Mouse (Mus musculus) lung, postnatal 10 days (tissue): ENCODE data around the gene Pax7.

Source experiments
- DNase-seq: peaks from one replicate; pipeline ENCODE4 v3.0.0; 2021

Pax7 gene

GRCm38 (mm10) chr4:139810762-139811438 is 22.4 kb downstream of the Pax7 start:
- DNase-seq: no peak

DNA sequence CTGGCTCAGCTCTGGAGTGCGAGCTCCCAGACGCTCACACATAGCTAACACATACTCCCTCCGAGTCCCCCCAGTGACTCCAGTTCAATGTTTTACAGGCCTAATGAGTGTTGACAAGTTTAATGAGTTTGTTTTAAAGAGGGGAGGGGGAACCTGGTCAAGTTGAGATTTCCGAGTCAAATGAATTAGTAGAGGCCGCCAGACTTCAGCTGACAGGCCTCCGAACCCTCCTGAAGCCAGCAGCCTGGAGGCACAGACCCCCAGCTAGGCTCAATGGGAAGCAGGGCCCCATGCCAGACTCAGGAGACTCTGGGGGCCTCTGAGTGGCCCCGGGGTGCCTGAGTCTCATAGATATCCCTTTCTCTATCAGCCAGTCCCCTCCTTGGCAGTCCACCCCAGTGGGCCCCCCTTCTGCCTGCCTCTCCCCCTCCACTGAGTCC is 23.9 kb downstream of the Pax7 start:
- no peak for DNase-seq

DNA sequence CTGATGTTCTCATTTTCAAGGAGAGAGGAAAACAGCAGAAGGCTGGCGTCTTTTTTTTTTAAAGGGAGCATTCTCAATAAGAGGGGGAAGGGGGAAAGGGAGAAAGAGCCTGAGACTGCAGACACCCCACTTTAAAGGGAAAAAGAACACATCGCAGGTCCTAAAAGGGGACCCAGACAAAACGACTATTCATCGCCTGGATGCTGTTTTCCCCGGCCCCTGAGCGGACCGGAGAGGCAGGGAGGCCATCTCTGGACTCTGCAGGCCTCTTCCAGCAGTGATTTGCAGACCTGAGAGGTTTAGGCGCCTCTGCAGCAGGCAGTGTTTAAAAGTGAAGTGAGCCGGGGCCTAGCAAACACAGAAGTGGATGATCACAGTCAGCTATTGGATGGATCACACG is 25.5 kb downstream of the Pax7 start:
- DNase-seq: no peak

GRCm38 (mm10) chr4:139807191-139807808 is 26.0 kb downstream of the Pax7 start:
- DNase-seq: no peak

GRCm38 (mm10) chr4:139804896-139805295 is 28.4 kb downstream of the Pax7 start:
- no peak for DNase-seq

GRCm38 (mm10) chr4:139803981-139804380 is 29.3 kb downstream of the Pax7 start:
- no peak for DNase-seq

GRCm38 (mm10) chr4:139799436-139800100 is 33.8 kb downstream of the Pax7 start:
- peak; percentile 26 for DNase-seq

DNA sequence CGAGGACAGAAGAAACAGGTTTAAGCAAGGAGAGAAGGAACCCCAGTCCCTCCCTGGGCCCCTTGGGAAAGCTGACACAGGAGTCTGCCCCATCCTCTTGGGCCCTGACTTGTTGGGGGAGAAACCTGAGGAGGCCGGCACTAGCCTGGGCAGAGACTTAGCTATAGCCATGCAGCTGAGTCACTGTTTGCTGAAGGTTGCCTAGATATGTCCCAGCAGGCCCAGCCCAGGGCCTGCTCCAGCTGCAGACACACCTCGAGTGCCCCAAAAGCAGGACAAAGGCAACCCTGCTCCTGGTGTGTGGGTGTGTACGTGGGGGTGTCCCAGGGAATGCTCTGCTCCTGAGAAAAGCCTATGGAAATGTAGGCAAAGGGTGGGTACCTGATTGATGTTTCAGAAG is 36.0 kb downstream of the Pax7 start:
- no peak for DNase-seq

DNA sequence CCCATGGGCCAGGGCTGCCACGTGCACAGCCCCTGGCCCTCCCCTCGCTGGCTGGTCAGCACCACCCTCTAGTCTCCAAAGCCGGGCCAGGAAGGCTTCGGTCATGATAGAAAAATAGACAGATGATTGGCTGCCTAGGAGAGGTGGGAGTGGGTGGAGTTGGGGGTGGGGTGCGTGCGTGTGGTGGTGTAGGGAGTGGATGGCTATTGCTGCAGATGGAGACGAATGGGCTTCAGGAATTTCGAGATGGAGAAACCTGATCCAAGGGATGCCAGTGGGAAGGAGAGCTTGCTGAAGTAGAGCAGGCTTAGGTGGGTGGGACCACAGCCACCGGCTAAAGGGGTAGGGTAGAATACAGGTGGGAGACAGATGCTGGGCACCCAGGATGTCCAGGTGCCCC is 37.2 kb downstream of the Pax7 start:
- no peak for DNase-seq

- no peak for DNase-seq
These were observed 42.2 kb downstream of the Pax7 start for GRCm38 (mm10) chr4:139791168-139791567.

DNA sequence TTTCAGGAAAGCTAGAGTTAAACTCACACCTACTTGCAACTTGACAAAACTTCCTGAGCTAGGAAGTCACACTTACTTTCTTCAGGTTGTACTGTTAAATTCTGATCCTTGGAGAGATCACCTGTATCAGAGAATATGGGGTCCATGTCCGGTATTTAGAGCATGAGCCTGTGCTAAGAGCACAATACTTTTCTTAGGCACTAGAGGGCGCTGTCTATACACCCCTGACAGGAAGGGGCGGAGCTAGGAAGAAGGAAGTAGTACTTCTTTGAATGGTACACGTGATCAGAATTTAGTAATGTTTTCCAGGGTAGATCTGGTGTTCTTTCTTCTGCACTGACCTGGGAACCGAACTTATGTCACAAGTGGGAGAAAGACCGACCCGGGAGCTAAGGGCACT is 43.6 kb downstream of the Pax7 start:
- no peak for DNase-seq

GRCm38 (mm10) chr4:139782926-139783467 is 50.3 kb downstream of the Pax7 start:
- no peak for DNase-seq

DNA sequence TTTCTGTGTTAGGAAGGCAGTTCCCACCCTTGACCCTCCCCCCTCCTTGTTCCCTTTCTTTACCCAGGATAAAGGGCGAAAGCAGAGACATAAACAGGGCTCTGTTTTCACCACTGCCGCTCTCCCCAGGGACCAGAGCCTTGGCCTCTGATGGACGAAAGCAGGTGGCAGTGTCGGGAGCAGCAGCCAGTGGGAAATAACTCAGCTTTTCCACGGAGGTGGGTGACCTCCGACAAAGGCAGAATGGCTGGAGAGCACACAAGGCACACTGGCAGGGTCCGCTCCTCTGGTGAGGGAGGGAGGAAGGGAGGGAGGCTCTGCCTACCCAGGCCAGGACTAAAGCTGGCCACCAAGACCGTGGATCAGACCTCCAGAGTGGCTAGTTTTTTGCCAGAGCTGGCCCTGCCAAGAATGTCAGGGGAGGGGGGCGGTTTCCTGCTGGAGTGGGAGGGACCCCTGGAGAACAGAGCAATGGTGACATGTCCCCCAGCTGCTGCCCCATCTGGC is 62.1 kb downstream of the Pax7 start:
- DNase-seq: peak; percentile 12

- DNase-seq: no peak
These were observed 65.5 kb downstream of the Pax7 start for GRCm38 (mm10) chr4:139767823-139768222.

- no peak for DNase-seq
These were observed 66.1 kb downstream of the Pax7 start for GRCm38 (mm10) chr4:139767115-139767718.

GRCm38 (mm10) chr4:139761911-139762310 is 71.4 kb downstream of the Pax7 start:
- DNase-seq: no peak

- no peak for DNase-seq
These were observed 72.6 kb downstream of the Pax7 start for GRCm38 (mm10) chr4:139760736-139761135.

DNA sequence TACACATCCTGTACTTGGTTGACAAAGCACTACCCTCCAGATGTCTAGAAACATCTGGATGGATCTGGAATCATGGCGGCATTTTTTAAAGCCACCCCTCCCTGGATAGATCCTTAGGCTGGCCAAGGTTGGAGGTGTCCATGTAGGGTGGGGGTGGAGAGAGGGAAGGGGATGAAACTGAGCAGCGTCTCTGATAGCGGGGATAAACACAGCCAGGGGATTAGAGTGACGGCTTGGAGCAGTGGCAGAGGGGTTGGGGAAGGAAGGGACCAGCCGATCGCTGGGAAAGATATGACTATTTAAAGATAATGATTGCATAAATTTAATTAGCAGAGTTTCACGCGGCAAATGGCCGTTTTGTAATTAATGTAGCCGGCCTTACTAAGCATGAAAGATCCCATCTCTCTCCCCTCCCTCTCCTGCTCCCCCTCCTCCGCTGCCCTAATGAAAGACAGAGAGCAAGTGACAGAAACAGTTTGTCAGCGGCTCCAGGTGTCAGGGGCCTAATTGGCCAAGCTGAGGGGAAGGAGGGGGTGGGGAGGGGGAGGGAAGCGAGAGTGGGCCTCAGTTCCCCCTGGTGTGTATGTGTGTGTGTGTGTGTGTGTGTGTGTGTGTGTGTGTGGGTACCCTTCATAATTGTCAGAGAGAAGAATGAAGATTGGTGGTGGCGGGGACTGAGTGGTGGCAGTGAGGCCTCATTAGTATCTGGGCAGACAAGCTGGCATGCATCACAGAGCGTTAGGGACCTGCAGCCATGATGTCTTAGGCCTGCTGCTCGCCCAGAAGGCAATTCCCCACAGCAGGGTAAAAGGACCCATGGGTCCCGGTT is 74.6 kb downstream of the Pax7 start:
- DNase-seq: no peak

GRCm38 (mm10) chr4:139756931-139757330 is 76.4 kb downstream of the Pax7 start:
- DNase-seq: no peak

DNA sequence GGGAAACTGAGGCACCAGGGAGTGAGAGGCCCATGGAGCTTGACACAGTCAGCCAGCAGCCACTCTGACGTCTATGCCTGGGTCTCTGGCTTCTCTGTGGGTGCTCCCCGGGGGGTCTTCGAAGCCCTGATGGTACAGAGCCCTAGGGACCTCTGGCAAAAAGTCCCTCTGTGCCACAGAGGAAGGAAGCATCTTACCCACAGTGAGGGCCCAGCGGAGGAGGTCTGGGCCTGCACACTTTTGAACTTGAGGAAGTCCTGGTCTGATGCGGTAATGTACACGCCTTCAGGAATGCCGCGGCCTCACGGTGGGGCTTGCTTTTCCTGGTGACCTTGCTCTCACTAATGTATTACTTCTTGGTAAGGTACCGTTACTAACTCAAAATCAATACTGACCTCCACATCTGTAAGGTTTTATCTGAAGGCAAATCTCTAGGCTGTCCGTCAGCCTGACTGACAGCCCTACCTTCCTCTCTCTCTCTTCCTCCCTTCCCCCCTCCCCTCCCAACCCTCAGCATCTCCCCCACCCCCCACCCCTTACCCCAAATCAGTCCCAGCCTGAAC is 79.1 kb downstream of the Pax7 start:
- DNase-seq: no peak

DNA sequence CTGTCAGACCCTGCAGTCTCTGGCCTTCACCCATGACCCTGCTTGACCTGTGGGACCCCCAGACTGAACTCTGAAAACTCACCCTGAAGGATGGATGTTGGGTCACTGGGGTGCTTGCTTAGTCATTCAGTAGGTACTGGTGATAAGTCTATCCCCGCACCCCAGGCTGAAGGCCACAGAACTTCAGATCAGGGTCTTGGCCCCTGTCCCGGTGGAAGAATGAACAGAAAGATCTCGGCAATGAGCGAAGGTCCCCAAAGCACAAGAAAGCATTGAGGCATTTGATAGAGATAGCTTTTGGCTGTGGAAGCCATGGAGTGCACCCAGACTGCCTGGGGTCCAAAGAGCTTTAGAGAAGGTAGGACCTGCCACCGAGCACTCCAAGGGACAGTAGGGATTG is 82.4 kb downstream of the Pax7 start:
- no peak for DNase-seq
